ENCODE assay signal across 8 mouse cellular contexts in genomic region chr10:75667115-75667910, GRCm38 (mm10). TPM values are rescaled to one million over a fixed set of nuclear protein-coding genes. Genes with fewer than 3 reads are reported as not detected.
DNase-seq lines count a peak whose midpoint lies in the region; ATAC-seq and TF ChIP-seq lines count a peak whose summit lies in the region.

No protein-coding gene starts in this region.

- peaks cover 9% of the 10 kb centered on the region; the same call in 1 of the 2 replicates for H3K27me3 ChIP-seq in heart, embryonic 12.5 days (replicated peaks)
- H3K27me3 ChIP-seq in kidney, postnatal 0 days (ENCODE audit: insufficient read depth, low read length) = no peaks in the 10 kb centered on the region
- H3K27me3 ChIP-seq in liver, embryonic 13.5 days = peaks cover 26% of the 10 kb centered on the region
- H3K27me3 ChIP-seq in stomach, embryonic 15.5 days (replicated peaks) = no peaks in the 10 kb centered on the region

- peak overlapping the region; percentile 80 for H3K9ac ChIP-seq in heart, embryonic 12.5 days
- peak overlapping the region; percentile 77 for H3K9ac ChIP-seq in kidney, postnatal 0 days (ENCODE audit: low read depth, low read length)
- H3K9ac ChIP-seq in liver, embryonic 13.5 days = peak overlapping the region; percentile 78
- H3K9ac ChIP-seq in stomach, embryonic 15.5 days = peak overlapping the region; percentile 63

- WGBS in heart, embryonic 12.5 days = 1% methylated on average over 62 of the region's 63 CpGs
- 1% methylated on average over 63 of the region's 63 CpGs for WGBS in kidney, postnatal 0 days
- 1% methylated on average over 63 of the region's 63 CpGs for WGBS in liver, embryonic 13.5 days (ENCODE audit: insufficient replicate concordance)
- 2% methylated on average over 63 of the region's 63 CpGs for WGBS in stomach, embryonic 15.5 days

- H3K4me3 ChIP-seq in heart, embryonic 12.5 days = peak overlapping the region; percentile 76
- H3K4me3 ChIP-seq in kidney, postnatal 0 days (replicated peaks; ENCODE audit: low read depth, low read length) = peak overlapping the region; percentile 79
- peak overlapping the region; percentile 71 for H3K4me3 ChIP-seq in liver, embryonic 13.5 days (replicated peaks)
- peak overlapping the region; percentile 78 for H3K4me3 ChIP-seq in stomach, embryonic 15.5 days (replicated peaks)

- H3K27ac ChIP-seq in heart, embryonic 12.5 days (ENCODE audit: poor library complexity, severe bottlenecking) = peak overlapping the region; percentile 57
- H3K27ac ChIP-seq in kidney, postnatal 0 days = peak overlapping the region; percentile 79
- peak overlapping the region; percentile 38 for H3K27ac ChIP-seq in liver, embryonic 13.5 days
- H3K27ac ChIP-seq in stomach, embryonic 15.5 days = peak overlapping the region; percentile 83

- TF ChIP-seq CTCF in kidney, postnatal 0 days (IDR thresholded peaks at IDR 0.05; ENCODE audit: low read depth) = no peak

- DNase-seq in brain, embryonic 18.5 days (ENCODE audit: low read depth, low spot score) = peak; percentile 63
- peak; percentile 72 for DNase-seq in kidney, postnatal 0 days (ENCODE audit: low spot score)
- peak; percentile 23 for DNase-seq in liver, embryonic 13.5 days
- DNase-seq in natural killer cell, adult 2 months (ENCODE audit: low spot score in 2 of 2) = peak; percentile 49 to 55

- peak overlapping the region; percentile 85 for H3K4me2 ChIP-seq in heart, embryonic 12.5 days
- H3K4me2 ChIP-seq in kidney, postnatal 0 days (ENCODE audit: low read length) = peak overlapping the region; percentile 98
- peak overlapping the region; percentile 97 for H3K4me2 ChIP-seq in liver, embryonic 13.5 days
- H3K4me2 ChIP-seq in stomach, embryonic 15.5 days = peak overlapping the region; percentile 92

- H3K4me1 ChIP-seq in heart, embryonic 12.5 days (replicated peaks) = peaks cover 23% of the 10 kb centered on the region
- H3K4me1 ChIP-seq in kidney, postnatal 0 days (replicated peaks; ENCODE audit: insufficient read depth, low read length) = no peaks in the 10 kb centered on the region; the same call in 1 of the 2 replicates
- peaks cover 27% of the 10 kb centered on the region for H3K4me1 ChIP-seq in liver, embryonic 13.5 days (replicated peaks)
- H3K4me1 ChIP-seq in stomach, embryonic 15.5 days = peaks cover 15% of the 10 kb centered on the region

- peaks cover 33% of the 10 kb centered on the region for H3K36me3 ChIP-seq in heart, embryonic 12.5 days
- 0 out of 2 replicates have a peak, but pooled peaks cover 9% of the 10 kb centered on the region for H3K36me3 ChIP-seq in kidney, postnatal 0 days (ENCODE audit: insufficient read depth, low read length)
- H3K36me3 ChIP-seq in liver, embryonic 13.5 days = peaks cover 59% of the 10 kb centered on the region
- peaks cover 2% of the 10 kb centered on the region; the same call in 1 of the 2 replicates for H3K36me3 ChIP-seq in stomach, embryonic 15.5 days

- peak; percentile 79 for ATAC-seq in CD4-positive, CD25-positive, alpha-beta regulatory T cell, adult 4 months
- peak; percentile 70 for ATAC-seq in erythroid progenitor cell, adult 5-6 weeks (replicated peaks; ENCODE audit: low FRiP score, poor library complexity, severe bottlenecking)
- ATAC-seq in heart, embryonic 12.5 days (ENCODE audit: insufficient number of reproducible peaks, low FRiP score) = peak; percentile 74
- peak; percentile 85 for ATAC-seq in kidney, postnatal 0 days (replicated peaks; ENCODE audit: low FRiP score, low read depth)
- ATAC-seq in liver, embryonic 13.5 days (ENCODE audit: low read depth) = peak; percentile 70
- ATAC-seq in stomach, embryonic 15.5 days (ENCODE audit: insufficient read depth, low FRiP score, low read depth) = peak; percentile 81

- H3K9me3 ChIP-seq in heart, embryonic 12.5 days (replicated peaks) = no peaks in the 10 kb centered on the region
- H3K9me3 ChIP-seq in kidney, postnatal 0 days (replicated peaks; ENCODE audit: low read length) = no peaks in the 10 kb centered on the region
- no peaks in the 10 kb centered on the region for H3K9me3 ChIP-seq in liver, embryonic 13.5 days (replicated peaks)
- H3K9me3 ChIP-seq in stomach, embryonic 15.5 days = no peaks in the 10 kb centered on the region

RNA-seq across cellular contexts. Expression of gene Susd2, which starts 23.5 kb away (rescaled TPM):
- polyA plus RNA-seq in CD4-positive, CD25-positive, alpha-beta regulatory T cell, adult 4 months (2017; shearing (Covaris generic)) = 10 to 100 TPM in 1 of 2 experiments, 1 to 10 TPM in 1; 9.2 to 19.4 TPM
- 2.5 and 3.4 TPM in 2 replicates for total RNA-seq in erythroid progenitor cell, adult 5-6 weeks (2015; ENCODE audit: low replicate concordance)
- 2.1 and 2.3 TPM in 2 replicates for total RNA-seq in erythroid progenitor cell, adult 5-6 weeks (2017; ENCODE audit: low replicate concordance)
- polyA plus RNA-seq in heart, embryonic 12.5 days (2016; fragmentation: Nextera tagmentation; extraction: Ambion mirVana) = 4.5 and 5.1 TPM in 2 replicates
- polyA plus RNA-seq in kidney, postnatal 0 days (2015; fragmentation: Nextera tagmentation; extraction: Ambion mirVana) = 33.7 and 38.7 TPM in 2 replicates
- 1.0 and 1.4 TPM in 2 replicates for polyA plus RNA-seq in liver, embryonic 13.5 days (2015; fragmentation: Nextera tagmentation; extraction: Ambion mirVana)
- polyA plus RNA-seq in stomach, embryonic 15.5 days (2015; fragmentation: Nextera tagmentation; extraction: Ambion mirVana) = 11.7 and 11.8 TPM in 2 replicates

Comparison
In these comparisons a context has a peak if more than half of its experiments do, and no peak if none do; other contexts are left out.
1. Peak in every context shown above with its lines: DNase-seq, ATAC-seq, H3K4me3 ChIP-seq and H3K27ac ChIP-seq.